Mouse (Mus musculus): ENCODE measurements around the gene Gm47969.

GRCm38 (mm10) chr1:83036892-83037667 is 7.7 kb upstream of the Gm47969 start:
- TF ChIP-seq POLR2A (IDR thresholded peaks at IDR 0.05; ENCODE audit: control insufficient read depth, extremely low read depth, insufficient read depth, low read length, poor library complexity): no peak
- no peak for TF ChIP-seq CTCF (IDR thresholded peaks at IDR 0.05; ENCODE audit: borderline replicate concordance, control insufficient read depth, extremely low read depth, insufficient read depth, low read length, poor library complexity)

Data from thymus, adult 2 months (tissue).